Mouse (Mus musculus): ENCODE results near the gene Ccdc82. TPM values are rescaled to one million over a fixed set of nuclear protein-coding genes. Genes with fewer than 3 reads are reported as not detected.

Gene Ccdc82
- total and polyA plus RNA-seq, 2 experiments from 2014 or later = 11.1 to 18.7 TPM

DNA sequence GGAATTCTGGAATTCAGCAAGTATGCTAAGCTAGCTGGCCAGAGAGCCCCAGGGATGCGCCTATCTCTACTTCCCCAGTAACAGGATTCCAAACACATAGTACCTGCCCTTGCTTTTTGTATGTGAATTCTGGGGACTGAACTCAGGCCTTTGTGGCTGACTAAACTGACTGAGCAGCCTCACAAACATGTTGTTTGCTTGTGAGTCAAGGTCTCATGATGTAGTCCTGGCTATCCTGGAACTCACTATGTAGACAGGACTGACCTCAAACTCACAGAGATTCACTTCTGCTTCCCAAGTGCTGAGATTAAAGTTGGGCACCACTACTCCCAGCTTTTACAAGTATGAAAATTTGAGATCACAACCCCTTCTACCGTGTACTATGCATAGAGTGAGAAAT lies 67.2 kb downstream of the Ccdc82 start:
- WGBS = 99% methylated on average over 2 of the region's 2 CpGs
- Histone ChIP-seq H3K27ac (no peak overlapping the region), H3K4me3 (ENCODE audit: low read length) (no peak overlapping the region), H3K4me1 (ENCODE audit: insufficient read depth, low read length) (0 out of 2 replicates have a peak, but pooled peaks cover 11% of the 10 kb centered on the region), H3K4me2 (ENCODE audit: low read depth, low read length) (no peak overlapping the region), H3K27me3 (ENCODE audit: insufficient read depth, low read length) (no peaks in the 10 kb centered on the region), H3K36me3 (ENCODE audit: insufficient read depth, low read length) (no peaks in the 10 kb centered on the region), H3K9me3 (ENCODE audit: low read length) (no peaks in the 10 kb centered on the region), H3K9ac (replicated peaks; ENCODE audit: low read length) (no peak overlapping the region)
- DNase-seq (ENCODE audit: low spot score) = no peak
- TF ChIP-seq CTCF (IDR thresholded peaks at IDR 0.05; ENCODE audit: low read depth) = no peak
- ATAC-seq = no peak

DNA sequence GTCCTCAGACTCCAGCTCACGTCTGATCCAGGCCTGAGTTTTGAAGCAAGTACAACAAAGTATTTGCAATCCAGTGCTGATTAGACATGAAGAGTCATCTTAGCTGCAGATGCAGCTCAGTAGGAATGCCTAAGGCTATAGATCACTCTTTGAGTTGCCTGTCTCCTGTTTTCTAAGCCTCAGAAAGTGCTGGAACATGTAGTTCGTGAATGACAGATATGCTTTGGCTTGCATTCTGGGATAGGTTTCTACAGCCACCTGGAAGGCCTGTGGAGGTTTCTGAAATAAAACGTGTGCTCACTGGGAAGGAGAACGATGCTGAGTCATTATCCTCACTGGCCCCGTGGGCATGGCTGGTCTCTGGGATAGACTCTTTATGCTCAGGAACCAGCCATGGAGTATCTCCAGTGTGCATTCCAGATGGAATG lies 67.8 kb downstream of the Ccdc82 start:
- Histone ChIP-seq H3K27me3 (ENCODE audit: insufficient read depth, low read length) (no peaks in the 10 kb centered on the region), H3K4me3 (ENCODE audit: low read length) (no peak overlapping the region), H3K9me3 (ENCODE audit: low read length) (no peaks in the 10 kb centered on the region), H3K36me3 (ENCODE audit: insufficient read depth, low read length) (no peaks in the 10 kb centered on the region), H3K4me1 (ENCODE audit: insufficient read depth, low read length) (0 out of 2 replicates have a peak, but pooled peaks cover 10% of the 10 kb centered on the region), H3K4me2 (ENCODE audit: low read depth, low read length) (no peak overlapping the region), H3K9ac (replicated peaks; ENCODE audit: low read length) (no peak overlapping the region), H3K27ac (no peak overlapping the region)
- WGBS = 64% methylated on average over 5 of the region's 5 CpGs
- TF ChIP-seq CTCF (IDR thresholded peaks at IDR 0.05; ENCODE audit: low read depth) = no peak
- DNase-seq (ENCODE audit: low spot score) (no peak), ATAC-seq (no peak)

DNA sequence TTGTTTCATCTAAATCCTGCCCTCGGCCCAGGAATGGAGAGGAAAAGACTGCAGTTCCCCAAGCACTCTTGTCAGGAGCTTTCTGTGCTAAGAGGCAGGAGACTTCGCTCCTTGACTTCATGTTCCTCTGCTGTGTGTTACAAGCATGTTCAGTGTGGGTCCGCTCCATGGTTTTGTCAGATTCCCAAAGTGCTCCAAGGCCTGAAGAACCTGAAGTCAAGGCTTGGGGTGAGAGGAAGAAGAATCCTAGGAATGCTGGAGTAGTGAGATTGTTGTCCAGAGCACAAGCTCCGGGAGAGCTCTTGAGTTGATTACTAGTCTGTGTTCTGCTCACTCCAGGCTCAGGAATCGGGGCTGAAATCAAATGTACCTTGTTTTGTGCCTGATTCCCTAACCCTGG lies 68.6 kb downstream of the Ccdc82 start:
- no peaks in the 10 kb centered on the region for H3K9me3 ChIP-seq (ENCODE audit: low read length)
- no peak for TF ChIP-seq CTCF (IDR thresholded peaks at IDR 0.05; ENCODE audit: low read depth)
- DNase-seq (ENCODE audit: low spot score) (no peak), ATAC-seq (no peak)
- no peaks in the 10 kb centered on the region for H3K27me3 ChIP-seq (ENCODE audit: insufficient read depth, low read length)
- no peak overlapping the region for H3K9ac ChIP-seq (replicated peaks; ENCODE audit: low read length)
- WGBS = 74% methylated on average over 5 of the region's 5 CpGs
- H3K27ac ChIP-seq = no peak overlapping the region
- no peak overlapping the region for H3K4me2 ChIP-seq (ENCODE audit: low read depth, low read length)
- H3K4me1 ChIP-seq (ENCODE audit: insufficient read depth, low read length) = 0 out of 2 replicates have a peak, but pooled peaks cover 2% of the 10 kb centered on the region
- no peak overlapping the region for H3K4me3 ChIP-seq (ENCODE audit: low read length)
- no peaks in the 10 kb centered on the region for H3K36me3 ChIP-seq (ENCODE audit: insufficient read depth, low read length)

DNA sequence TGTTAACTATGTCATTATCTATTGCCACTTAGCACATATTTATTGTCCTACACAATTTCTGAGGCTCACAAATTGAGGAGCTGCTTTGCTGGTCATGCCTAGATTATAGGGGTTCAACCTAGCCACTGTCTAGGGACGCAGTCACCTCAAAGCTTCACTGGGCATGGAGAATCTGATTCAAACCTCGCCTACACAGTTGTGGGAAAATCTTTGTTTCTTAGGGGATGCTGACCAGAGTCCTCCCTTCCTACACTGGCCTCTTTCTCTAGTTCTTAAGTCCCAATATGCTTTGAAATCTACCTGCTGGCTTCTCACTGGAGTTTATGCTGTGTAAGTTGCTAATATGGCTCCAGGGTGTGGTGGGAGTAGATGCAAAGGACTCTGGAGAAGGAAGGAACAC lies 72.8 kb downstream of the Ccdc82 start:
- H3K27me3 ChIP-seq (ENCODE audit: insufficient read depth, low read length) = no peaks in the 10 kb centered on the region
- no peaks in the 10 kb centered on the region for H3K36me3 ChIP-seq (ENCODE audit: insufficient read depth, low read length)
- no peak overlapping the region for H3K27ac ChIP-seq
- WGBS = 91% methylated on average over 2 of the region's 2 CpGs
- no peaks in the 10 kb centered on the region for H3K9me3 ChIP-seq (ENCODE audit: low read length)
- H3K9ac ChIP-seq (replicated peaks; ENCODE audit: low read length) = no peak overlapping the region
- H3K4me2 ChIP-seq (ENCODE audit: low read depth, low read length) = no peak overlapping the region
- H3K4me3 ChIP-seq (ENCODE audit: low read length) = no peak overlapping the region
- TF ChIP-seq CTCF (IDR thresholded peaks at IDR 0.05; ENCODE audit: low read depth) = no peak
- 0 out of 2 replicates have a peak, but pooled peaks cover 5% of the 10 kb centered on the region for H3K4me1 ChIP-seq (ENCODE audit: insufficient read depth, low read length)
- ATAC-seq = no peak
- DNase-seq (ENCODE audit: low spot score) = no peak

DNA sequence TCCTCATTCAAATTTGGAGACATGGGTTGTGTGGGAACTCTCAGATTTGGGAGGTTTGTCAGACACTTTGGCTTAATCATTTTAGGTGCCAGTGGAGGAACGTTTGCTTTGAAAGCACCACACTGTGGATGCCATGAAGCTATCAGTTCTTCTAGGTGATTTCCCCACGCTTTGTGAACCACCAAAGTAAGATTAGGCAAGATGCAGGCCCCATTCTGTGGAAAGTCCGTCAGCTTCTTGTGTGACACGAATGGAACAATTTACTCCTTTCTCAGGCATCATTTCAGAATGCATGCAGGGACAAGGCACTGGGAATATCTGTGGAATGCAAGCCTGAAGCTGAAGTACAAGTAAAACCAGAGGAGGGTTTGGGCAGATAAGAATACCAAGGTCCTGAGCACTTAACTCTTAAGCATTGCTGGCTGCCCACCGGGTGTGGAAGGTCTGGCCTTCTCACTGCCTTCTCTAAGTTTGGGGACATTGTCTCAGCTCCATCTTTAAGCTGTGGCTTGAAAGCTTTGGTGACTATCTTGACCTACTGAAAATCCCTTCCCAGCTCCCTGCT lies 74.1 kb downstream of the Ccdc82 start:
- Histone ChIP-seq H3K4me3 (ENCODE audit: low read length) (no peak overlapping the region), H3K9ac (replicated peaks; ENCODE audit: low read length) (no peak overlapping the region), H3K27ac (no peak overlapping the region), H3K4me2 (ENCODE audit: low read depth, low read length) (no peak overlapping the region), H3K9me3 (ENCODE audit: low read length) (no peaks in the 10 kb centered on the region), H3K4me1 (ENCODE audit: insufficient read depth, low read length) (0 out of 2 replicates have a peak, but pooled peaks cover 5% of the 10 kb centered on the region), H3K27me3 (ENCODE audit: insufficient read depth, low read length) (no peaks in the 10 kb centered on the region), H3K36me3 (ENCODE audit: insufficient read depth, low read length) (no peaks in the 10 kb centered on the region)
- WGBS = 81% methylated on average over 5 of the region's 5 CpGs
- ATAC-seq (no peak), DNase-seq (ENCODE audit: low spot score) (no peak)
- TF ChIP-seq CTCF (IDR thresholded peaks at IDR 0.05; ENCODE audit: low read depth) = no peak

DNA sequence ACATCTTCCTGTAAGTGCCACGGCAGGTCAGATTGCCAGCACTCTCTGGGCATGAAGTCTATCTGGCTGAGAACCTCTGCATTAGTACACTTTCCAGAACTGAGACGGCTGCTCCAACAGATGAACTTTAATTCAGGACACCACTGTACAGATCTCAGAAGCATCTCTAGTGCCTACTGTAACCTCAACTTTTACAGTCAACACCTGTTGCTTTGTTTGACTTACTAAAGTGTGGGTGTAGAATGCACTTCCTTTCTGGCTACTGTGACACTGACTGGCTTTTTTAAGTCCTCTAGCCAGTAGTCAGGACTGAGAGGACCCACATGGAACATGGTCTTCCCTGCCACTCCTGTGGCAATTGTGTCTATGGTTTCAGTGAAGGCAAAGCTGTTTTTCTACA lies 76.3 kb downstream of the Ccdc82 start:
- 61% methylated on average over 2 of the region's 2 CpGs for WGBS

DNA sequence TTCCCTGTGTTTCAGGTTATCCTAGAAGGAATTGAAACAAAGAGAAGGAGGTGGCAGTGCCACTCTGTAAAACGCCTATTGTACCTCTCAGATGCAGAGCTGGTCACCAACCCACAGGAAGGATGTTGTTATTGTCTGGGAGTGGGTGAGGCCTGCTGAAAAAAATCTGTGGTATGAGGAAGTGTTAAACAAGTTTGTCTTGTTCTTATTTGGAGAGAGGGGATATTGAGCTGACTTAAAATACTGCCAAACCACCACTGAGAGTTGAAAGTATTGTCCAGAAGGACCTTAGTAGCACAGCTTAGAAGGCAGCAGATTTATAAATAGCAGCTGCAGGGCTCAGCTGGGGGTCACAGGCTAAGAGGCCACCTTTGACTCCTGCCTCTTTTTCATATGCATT lies 76.9 kb downstream of the Ccdc82 start:
- no peak overlapping the region for H3K9ac ChIP-seq (replicated peaks; ENCODE audit: low read length)
- no peak overlapping the region for H3K4me2 ChIP-seq (ENCODE audit: low read depth, low read length)
- ATAC-seq (no peak), DNase-seq (ENCODE audit: low spot score) (no peak)
- TF ChIP-seq CTCF (IDR thresholded peaks at IDR 0.05; ENCODE audit: low read depth) = no peak
- no peaks in the 10 kb centered on the region for H3K36me3 ChIP-seq (ENCODE audit: insufficient read depth, low read length)
- H3K4me3 ChIP-seq (ENCODE audit: low read length) = no peak overlapping the region
- 0 out of 2 replicates have a peak, but pooled peaks cover 5% of the 10 kb centered on the region for H3K4me1 ChIP-seq (ENCODE audit: insufficient read depth, low read length)
- H3K9me3 ChIP-seq (ENCODE audit: low read length) = no peaks in the 10 kb centered on the region
- peak overlapping the region; percentile 15; the same call in 1 of the 2 replicates for H3K27ac ChIP-seq
- H3K27me3 ChIP-seq (ENCODE audit: insufficient read depth, low read length) = no peaks in the 10 kb centered on the region
- 11% methylated on average over 1 of the region's 1 CpGs for WGBS

More for the DNA sequence above, 76.3 kb downstream of the Ccdc82 start:
- Histone ChIP-seq H3K4me2 (ENCODE audit: low read depth, low read length) (no peak overlapping the region), H3K36me3 (ENCODE audit: insufficient read depth, low read length) (no peaks in the 10 kb centered on the region), H3K4me3 (ENCODE audit: low read length) (no peak overlapping the region), H3K27me3 (ENCODE audit: insufficient read depth, low read length) (no peaks in the 10 kb centered on the region), H3K27ac (peak overlapping the region; percentile 15; the same call in 1 of the 2 replicates), H3K4me1 (ENCODE audit: insufficient read depth, low read length) (0 out of 2 replicates have a peak, but pooled peaks cover 5% of the 10 kb centered on the region), H3K9ac (replicated peaks; ENCODE audit: low read length) (no peak overlapping the region), H3K9me3 (ENCODE audit: low read length) (no peaks in the 10 kb centered on the region)
- DNase-seq (ENCODE audit: low spot score) (no peak), ATAC-seq (no peak)
- TF ChIP-seq CTCF (IDR thresholded peaks at IDR 0.05; ENCODE audit: low read depth) = no peak

Other genes starting within 250 kb of the Ccdc82 start
- gene Jrkl, start 1.1 kb upstream of the Ccdc82 start, total RNA-seq (2014; rRNA removed) = 2.8 and 3.6 TPM in 2 replicates
- gene Jrkl, start 1.1 kb upstream of the Ccdc82 start, polyA plus RNA-seq (2015; fragmentation: Nextera tagmentation; extraction: Ambion mirVana) = 4.1 and 5.5 TPM in 2 replicates
- 11.2 and 11.6 TPM in 2 replicates for gene Maml2, start 51.0 kb downstream of the Ccdc82 start, total RNA-seq (2014; rRNA removed)
- 11.4 and 11.6 TPM in 2 replicates for gene Maml2, start 51.0 kb downstream of the Ccdc82 start, polyA plus RNA-seq (2015; fragmentation: Nextera tagmentation; extraction: Ambion mirVana)
- not detected in 2 replicates for gene Gm17571, start 199.8 kb downstream of the Ccdc82 start, total RNA-seq (2014; rRNA removed)
- gene Gm17571, start 199.8 kb downstream of the Ccdc82 start, polyA plus RNA-seq (2015; fragmentation: Nextera tagmentation; extraction: Ambion mirVana) = not detected in 2 replicates